Mouse (Mus musculus): Measurements from ENCODE around the gene Acer1.
"Not testable (repeated sequence)": the region's sequence is repeated elsewhere in the genome, so short reads cannot be mapped to it uniquely, and the experiment has no call there.

The Acer1 gene

GRCm38 (mm10) chr17:56954871-56955270 lies 27.1 kb downstream of the Acer1 start:
- DNase-seq (ENCODE audit: extremely low spot score, low read depth, low spot score): no peak

- no peak for DNase-seq (ENCODE audit: extremely low spot score, low read depth, low spot score)
These were observed 29.3 kb downstream of the Acer1 start for GRCm38 (mm10) chr17:56952639-56953038.

- peak; percentile 14 for DNase-seq (ENCODE audit: extremely low spot score, low read depth, low spot score)
These were observed 31.0 kb downstream of the Acer1 start for GRCm38 (mm10) chr17:56950915-56951314.

- DNase-seq (ENCODE audit: extremely low spot score, low read depth, low spot score): no peak
These were observed 43.2 kb downstream of the Acer1 start for GRCm38 (mm10) chr17:56938751-56939150.

- DNase-seq (ENCODE audit: extremely low spot score, low read depth, low spot score): no peak
These were observed 45.2 kb downstream of the Acer1 start for GRCm38 (mm10) chr17:56936731-56937130.

GRCm38 (mm10) chr17:56935363-56936131 lies 46.4 kb downstream of the Acer1 start, which contains the start of gene Mllt1:
TSS of gene Mllt1 (minus strand) at chr17:56935415.
- peak; percentile 64 for DNase-seq (ENCODE audit: extremely low spot score, low read depth, low spot score)

- DNase-seq (ENCODE audit: extremely low spot score, low read depth, low spot score): peak; percentile 3
These were observed 47.2 kb downstream of the Acer1 start for GRCm38 (mm10) chr17:56934545-56935330.

- no peak for DNase-seq (ENCODE audit: extremely low spot score, low read depth, low spot score)
These were observed 48.5 kb downstream of the Acer1 start for GRCm38 (mm10) chr17:56933395-56933794.

GRCm38 (mm10) chr17:56930026-56930425 lies 51.9 kb downstream of the Acer1 start:
- DNase-seq (ENCODE audit: extremely low spot score, low read depth, low spot score): no peak

- no peak for DNase-seq (ENCODE audit: extremely low spot score, low read depth, low spot score)
These were observed 52.4 kb downstream of the Acer1 start for GRCm38 (mm10) chr17:56929530-56929929.

- DNase-seq (ENCODE audit: extremely low spot score, low read depth, low spot score): no peak
These were observed 52.8 kb downstream of the Acer1 start for GRCm38 (mm10) chr17:56929101-56929500.

GRCm38 (mm10) chr17:56925998-56926397 lies 55.9 kb downstream of the Acer1 start:
- no peak for DNase-seq (ENCODE audit: extremely low spot score, low read depth, low spot score)

GRCm38 (mm10) chr17:56919725-56920124 lies 62.2 kb downstream of the Acer1 start:
- no peak for DNase-seq (ENCODE audit: extremely low spot score, low read depth, low spot score)

GRCm38 (mm10) chr17:56917166-56917565 lies 64.8 kb downstream of the Acer1 start:
- DNase-seq (ENCODE audit: extremely low spot score, low read depth, low spot score): no peak

GRCm38 (mm10) chr17:56913444-56913843 lies 68.5 kb downstream of the Acer1 start:
- no peak for DNase-seq (ENCODE audit: extremely low spot score, low read depth, low spot score)

- DNase-seq (ENCODE audit: extremely low spot score, low read depth, low spot score): no peak
These were observed 68.9 kb downstream of the Acer1 start for GRCm38 (mm10) chr17:56913023-56913422.

- not testable (repeated sequence) for DNase-seq (ENCODE audit: extremely low spot score, low read depth, low spot score)
These were observed 72.2 kb downstream of the Acer1 start for GRCm38 (mm10) chr17:56909764-56910163.

- no peak for DNase-seq (ENCODE audit: extremely low spot score, low read depth, low spot score)
These were observed 74.0 kb downstream of the Acer1 start for GRCm38 (mm10) chr17:56907887-56908286.

GRCm38 (mm10) chr17:56907096-56907495 lies 74.8 kb downstream of the Acer1 start:
- DNase-seq (ENCODE audit: extremely low spot score, low read depth, low spot score): no peak

GRCm38 (mm10) chr17:56906166-56906565 lies 75.8 kb downstream of the Acer1 start:
- DNase-seq (ENCODE audit: extremely low spot score, low read depth, low spot score): no peak
